Mouse (Mus musculus): ENCODE measurements around the gene Elob.

Gene Elob

DNA sequence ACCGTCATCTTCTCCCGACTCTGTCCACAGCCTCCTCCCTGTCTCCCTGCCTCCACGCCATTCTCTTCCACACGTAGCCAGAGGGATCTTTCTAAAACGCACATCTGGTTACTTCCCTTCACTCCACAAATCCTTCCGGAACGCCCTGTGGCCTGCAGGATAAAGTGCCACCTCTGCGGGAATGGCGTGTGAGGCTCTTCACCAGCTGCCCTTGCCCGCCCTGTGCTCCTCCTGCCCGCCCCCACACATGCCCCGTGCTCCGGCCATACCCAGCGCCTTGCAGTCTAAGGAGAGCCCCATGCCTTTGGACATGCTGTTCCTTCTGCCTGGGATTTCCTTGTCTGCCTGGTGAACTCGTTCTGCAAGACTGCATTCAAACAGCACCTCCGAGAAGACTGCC is 5.9 kb downstream of the Elob start:
- DNase-seq, result no peak

DNA sequence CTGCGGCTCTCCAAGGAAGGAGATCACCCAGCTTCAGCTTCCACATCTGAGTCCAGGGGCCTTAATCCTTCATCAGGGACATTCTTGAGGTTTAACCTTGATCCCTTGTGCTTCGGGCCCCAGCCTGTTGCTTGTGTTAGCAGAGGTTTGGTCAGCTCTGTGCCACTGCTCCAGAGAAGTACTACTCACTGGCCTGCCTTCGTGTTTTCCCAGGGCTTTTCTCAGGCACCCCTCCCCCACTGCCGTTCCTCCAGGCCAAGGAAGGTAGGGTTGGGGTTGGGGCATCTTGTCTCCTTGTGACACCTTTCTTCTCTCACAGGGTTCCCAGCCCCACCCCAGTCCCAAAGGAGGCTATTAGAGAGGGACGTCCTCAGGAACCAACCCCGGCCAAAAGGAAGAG is 6.8 kb downstream of the Elob start:
- no peak for DNase-seq

DNA sequence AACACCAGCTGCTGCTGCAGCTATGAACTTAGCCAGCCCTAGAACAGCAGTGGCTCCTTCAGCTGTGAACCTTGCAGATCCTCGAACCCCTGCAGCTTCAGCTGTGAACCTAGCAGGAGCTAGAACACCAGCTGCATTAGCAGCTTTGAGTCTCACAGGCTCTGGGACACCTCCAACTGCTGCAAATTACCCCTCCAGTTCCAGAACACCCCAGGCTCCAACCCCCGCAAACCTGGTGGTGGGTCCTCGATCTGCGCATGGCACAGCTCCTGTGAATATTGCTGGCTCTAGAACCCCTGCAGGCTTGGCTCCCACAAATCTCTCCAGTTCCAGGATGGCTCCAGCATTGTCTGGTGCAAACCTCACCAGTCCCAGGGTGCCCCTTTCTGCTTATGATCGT is 8.2 kb downstream of the Elob start:
- DNase-seq, result no peak

DNA sequence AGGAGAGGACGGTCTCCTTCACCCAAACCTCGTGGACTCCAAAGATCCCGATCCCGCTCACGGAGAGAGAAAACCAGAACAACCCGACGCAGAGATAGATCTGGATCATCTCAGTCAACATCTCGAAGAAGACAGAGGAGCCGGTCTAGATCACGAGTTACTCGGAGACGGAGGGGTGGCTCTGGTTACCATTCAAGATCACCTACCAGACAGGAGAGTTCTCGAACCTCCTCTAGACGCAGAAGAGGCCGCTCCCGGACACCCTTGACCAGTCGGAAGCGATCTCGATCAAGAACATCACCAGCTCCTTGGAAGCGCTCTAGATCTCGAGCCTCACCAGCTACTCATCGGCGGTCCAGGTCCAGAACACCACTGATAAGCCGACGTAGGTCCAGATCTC is 9.7 kb downstream of the Elob start:
- no peak for DNase-seq

- no peak for DNase-seq
Observed at GRCm38 (mm10) chr17:23818579-23818978, 10.4 kb downstream of the Elob start.

- DNase-seq, result no peak
Observed at GRCm38 (mm10) chr17:23815641-23816040, 13.3 kb downstream of the Elob start.

DNA sequence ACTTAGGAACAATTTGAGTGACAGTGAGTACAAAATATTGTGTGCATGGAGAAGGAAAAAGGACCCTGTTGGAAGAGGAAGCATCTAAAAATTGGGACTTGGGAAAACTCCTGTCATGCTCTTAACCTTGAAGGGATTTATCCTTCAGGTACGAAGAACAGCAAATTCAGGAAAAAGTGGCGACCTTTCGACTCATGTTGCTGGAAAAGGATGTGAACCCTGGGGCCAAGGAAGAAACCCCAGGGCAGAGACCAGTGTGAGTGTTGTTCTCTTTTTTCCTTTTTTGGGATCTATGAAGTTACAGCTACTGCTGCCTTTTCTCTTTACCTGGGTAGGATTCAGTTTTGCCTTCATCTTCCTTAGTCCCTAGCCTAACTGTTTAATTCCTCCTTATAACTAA is 21.0 kb downstream of the Elob start:
- no peak for DNase-seq

GRCm38 (mm10) chr17:23806867-23807266 is 22.1 kb downstream of the Elob start:
- peak; percentile 42 for DNase-seq

GRCm38 (mm10) chr17:23804426-23805085 is 24.4 kb downstream of the Elob start:
- no peak for DNase-seq

DNA sequence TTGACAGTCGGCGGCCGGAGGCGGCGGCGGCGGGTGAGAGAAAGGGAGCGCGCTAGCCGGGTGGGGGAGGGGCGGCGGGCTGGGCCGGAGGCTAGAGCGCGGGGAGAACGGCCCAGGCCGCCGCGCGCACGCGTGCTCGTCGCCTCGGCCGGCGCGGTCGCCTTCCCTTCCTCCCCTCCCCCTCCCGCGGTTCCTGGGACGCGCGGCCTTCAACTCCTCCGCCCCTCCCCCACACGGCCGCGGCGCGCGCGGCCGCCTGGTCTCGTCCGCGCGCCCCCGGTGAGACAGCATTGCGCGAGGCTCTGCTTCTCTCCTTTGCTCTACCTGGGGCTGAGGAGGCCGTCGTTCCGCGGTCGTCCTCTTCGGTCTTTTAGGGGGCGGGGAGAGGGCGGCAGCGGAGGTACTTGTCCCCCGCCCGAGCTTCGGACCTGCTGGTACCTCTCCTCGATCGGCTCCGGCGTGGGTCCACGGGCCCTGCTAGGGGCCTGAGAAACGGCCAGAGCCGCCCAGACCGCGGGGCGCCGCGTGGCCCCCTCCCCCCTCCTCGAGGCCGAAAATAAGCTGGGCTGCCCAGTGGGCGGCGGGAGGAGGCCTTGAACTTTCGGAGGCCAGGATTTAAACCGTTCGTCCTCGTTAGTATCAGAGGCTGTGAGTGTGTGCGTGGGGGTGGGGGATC is 25.4 kb downstream of the Elob start:
- DNase-seq, result no peak

DNA sequence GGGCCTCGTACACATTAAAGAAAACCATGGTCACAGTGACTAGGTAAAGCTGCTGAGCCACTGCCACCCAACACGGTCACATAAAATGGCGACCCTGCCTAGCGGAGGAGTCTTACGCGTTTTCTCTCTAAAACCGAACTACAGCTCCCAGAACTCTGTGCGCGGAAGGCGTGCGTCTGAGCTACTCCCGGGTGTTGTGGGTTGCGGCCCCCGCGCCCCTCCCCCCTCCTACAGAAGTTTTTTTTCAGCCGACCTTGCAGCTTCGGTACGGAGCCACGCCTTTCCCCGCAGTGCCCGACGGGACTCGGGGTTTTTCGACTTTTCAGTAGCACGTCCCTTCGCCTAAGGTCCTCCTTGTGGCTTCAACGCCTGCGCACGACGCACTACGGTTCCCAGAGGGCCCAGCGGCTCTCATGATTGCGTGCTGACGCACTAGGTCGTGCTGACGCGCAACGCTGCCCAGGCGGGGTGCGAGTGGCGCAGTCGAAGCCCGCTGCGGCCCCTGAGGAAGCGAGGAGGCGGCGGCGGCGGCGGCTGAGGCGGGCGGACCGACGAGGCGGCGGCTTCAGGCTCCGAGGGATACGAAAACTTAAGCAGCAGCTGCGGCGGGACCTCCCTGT is 26.1 kb downstream of the Elob start:
- peak; percentile 99 for DNase-seq

DNA sequence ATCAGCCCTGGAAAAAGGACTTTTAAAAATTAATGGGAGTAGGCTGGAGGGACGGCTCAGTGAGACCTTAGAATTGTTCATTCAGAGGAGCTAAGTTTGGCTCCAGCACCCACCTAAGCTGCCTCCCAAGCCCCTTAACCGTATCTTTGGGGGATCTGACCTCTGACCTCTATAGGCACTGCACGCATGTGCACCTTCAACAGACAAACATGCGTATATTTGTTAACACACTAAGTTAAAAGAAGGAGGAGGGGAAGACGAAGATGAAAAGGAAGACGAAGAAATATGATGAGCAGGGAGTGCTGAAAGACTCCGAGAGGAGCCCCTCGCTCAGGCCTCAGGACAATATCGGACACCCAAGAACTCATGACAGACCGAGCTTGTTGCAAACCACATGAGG is 27.3 kb downstream of the Elob start:
- no peak for DNase-seq

DNA sequence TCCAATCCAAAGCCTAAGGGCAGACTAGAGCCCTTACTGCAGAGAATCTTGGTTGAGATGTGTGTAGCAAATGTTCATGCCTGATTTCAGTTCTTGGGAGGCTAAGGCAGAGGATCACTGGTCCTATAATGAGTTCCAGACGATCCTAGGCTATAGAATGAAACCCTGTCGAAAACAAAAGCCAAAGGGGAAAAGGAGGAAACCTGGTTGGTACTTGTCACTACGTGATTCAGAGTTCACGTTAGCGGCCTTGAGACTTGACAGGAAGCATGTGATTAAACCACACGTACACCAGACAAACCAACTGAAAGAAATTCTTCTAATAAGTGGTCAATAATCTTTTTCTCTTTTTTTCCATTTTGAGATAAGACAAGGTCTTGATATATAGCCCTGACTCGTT is 31.6 kb downstream of the Elob start:
- no peak for DNase-seq

DNA sequence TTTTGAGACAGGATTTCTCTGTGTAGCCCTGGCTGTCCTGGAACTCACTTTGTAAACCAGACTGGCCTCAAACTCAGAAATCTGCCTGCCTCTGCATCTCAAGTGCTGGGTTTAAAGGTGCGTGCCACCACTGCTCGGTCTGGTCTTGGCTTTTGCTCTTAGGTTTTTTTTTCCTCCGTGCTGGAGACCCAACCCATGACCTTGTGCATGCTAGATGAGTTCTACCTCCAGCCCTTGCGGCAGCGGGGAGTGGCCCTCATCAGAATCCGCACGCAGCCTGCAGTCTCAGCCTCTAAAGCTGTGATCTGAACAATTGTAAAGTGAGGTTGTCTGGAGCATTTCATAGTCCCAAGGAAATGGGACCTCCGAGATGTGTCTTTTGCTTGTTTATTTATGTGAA is 33.6 kb downstream of the Elob start:
- DNase-seq, result no peak

GRCm38 (mm10) chr17:23791079-23791357 is 37.9 kb downstream of the Elob start:
- DNase-seq, result no peak

GRCm38 (mm10) chr17:23790269-23791078 is 38.5 kb downstream of the Elob start, which contains the start of gene Srrm2:
Gene Srrm2 (plus strand): TSS chr17:23790532.
- peak; percentile 67 for DNase-seq

- no peak for DNase-seq
Observed at GRCm38 (mm10) chr17:23789749-23790268, 39.1 kb downstream of the Elob start.

DNA sequence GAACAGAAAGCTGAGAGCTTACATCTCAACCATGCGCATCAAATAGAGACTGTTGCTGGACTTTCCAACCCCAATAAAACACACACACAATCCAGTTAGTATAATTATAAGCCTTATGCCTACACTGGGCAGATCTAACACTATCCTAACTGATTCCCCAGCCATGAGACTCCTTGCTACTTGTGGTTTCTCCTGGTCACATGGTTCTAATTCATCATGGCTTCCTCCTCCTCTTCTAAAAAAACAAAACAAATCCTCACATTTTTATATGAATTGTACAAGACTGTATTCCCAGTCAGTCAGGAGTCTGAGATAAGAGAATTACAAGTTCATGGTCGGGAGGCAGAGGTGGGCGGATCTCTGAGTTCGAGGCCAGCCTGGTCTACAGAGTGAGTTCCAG is 40.0 kb downstream of the Elob start:
- DNase-seq, result no peak

GRCm38 (mm10) chr17:23786510-23786931 is 42.4 kb downstream of the Elob start:
- no peak for DNase-seq

- peak; percentile 88 for DNase-seq
Observed at GRCm38 (mm10) chr17:23785561-23786471, 43.1 kb downstream of the Elob start, which contains the start of gene Flywch2. Gene Flywch2 (minus strand): TSS chr17:23786081.

GRCm38 (mm10) chr17:23783352-23783751 is 45.6 kb downstream of the Elob start:
- DNase-seq, result no peak

DNA sequence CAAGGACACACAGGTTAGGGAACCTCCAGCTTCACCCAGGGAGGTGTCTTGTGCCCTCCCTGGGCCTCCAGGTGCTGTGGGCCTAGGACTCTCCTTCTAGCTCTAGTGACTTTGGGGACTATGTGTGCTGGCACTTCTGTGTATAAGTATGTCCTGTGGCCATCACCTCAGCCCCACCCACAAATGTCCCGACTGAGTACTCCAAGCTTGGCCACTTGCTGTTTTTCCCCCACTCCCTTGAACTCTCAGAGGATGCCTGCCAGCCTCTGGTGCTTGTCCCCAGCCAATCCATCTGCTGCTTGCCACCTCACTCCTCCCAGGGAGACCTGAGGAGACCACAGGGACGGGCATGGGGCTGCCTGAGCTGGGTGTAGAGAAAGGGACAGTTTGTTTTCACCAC is 50.5 kb downstream of the Elob start:
- DNase-seq, result no peak

Data from right cerebral cortex, postnatal 25 days (tissue).